Mouse (Mus musculus) cerebellum, adult 2 months (tissue): ENCODE measurements at regions not wholly inside any gene's neighbourhood (a gene's known extent, or its start where the extent isn't known, plus 50 kb on each side); places are given as distances from the start of the nearest gene placed in this dataset.

ENCODE experiments used
- CTCF ChIP-seq: fragments of 200-500 bp; IDR thresholded peaks from 2 replicates; pipeline ENCODE4 v1.5.1; 2011; ENCODE audit warnings: low read depth, mild to moderate bottlenecking, control low read depth, low read length, moderate library complexity, borderline replicate concordance; ENCODE audit not compliant: insufficient read depth
- POLR2A ChIP-seq: fragments of 200-500 bp; IDR thresholded peaks from 2 replicates; pipeline ENCODE4 v1.6.1; 2011; ENCODE audit warnings: low read length, control low read depth, borderline replicate concordance; ENCODE audit not compliant: insufficient read depth

DNA sequence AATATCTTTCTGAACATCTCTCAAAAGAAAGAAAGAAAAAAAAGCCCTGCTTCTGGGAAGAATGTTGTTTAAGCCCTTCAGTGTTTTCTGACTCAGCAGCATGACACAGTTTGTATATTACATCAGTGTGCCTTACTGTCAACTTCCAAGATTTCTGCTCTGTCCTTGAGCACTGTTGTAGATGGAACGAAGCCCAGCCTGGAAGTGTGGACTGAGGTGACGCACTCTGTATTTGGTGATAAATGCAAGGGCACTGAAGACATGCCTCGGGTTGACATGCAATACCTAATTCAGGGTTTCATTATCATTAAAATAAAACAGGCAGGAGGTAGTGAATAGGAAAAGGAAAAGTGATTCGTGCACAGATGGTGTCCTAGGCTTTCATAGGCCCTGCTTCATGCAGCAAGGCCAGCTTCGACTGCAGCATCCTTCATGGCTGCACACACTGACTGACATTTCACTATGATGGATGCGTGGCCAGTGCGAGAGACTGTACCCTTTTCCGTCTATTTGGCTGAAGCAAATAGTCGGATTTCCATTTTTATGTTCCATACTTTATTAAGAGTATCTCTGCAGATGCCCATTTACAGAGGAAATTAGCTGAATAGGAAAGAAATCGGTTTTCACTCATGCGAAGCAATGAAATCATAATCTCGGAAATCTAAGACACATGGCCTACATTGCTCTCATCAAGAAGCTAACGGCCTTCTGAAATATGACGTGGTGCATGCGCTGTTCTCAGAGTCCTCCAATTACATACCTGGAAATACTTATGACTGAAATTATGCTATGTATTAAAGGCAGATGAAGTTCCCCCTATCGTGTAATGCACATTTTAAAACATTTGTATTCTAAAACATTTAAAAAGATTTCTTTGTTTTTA is 400.7 kb upstream of the Nr5a2 start:
- no peak for TF ChIP-seq CTCF
- no peak for TF ChIP-seq POLR2A
